In the genomic region with DNA sequence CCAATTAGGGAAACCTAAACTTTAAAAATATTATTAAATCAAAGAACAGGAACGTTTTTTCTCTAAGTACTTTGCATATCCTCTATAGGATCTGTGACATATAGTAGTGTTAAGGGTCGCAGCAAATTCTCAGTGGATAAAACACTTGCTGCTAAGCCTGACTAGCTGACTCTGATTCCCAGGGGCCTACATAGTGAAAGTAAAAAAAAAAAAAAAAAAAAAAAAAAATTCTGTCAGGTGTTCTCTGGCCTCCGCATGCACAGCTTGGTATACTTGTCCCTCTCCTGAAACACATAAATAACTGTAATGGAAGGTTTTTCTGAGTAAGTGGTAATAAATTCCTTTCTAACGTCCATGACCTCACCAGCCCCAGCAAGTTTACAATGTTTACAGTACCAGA, we compare ENCODE assay signal across 16 mouse cellular contexts.
"Had no signal": no experiment of that assay in that cellular context is flagged by ENCODE, and none has a peak within 500 bp of the region (broad histone marks: within the 10 kb centered on the region; RNA-seq: fewer than 3 reads in every experiment).

No protein-coding gene starts in this region.

- H3K36me3 ChIP-seq: neural tube, embryonic 13.5 days; neural tube, embryonic 15.5 days; stomach, embryonic 15.5 days had no signal

- H3K4me1 ChIP-seq: neural tube, embryonic 13.5 days; neural tube, embryonic 15.5 days; stomach, embryonic 15.5 days had no signal

- H3K4me2 ChIP-seq: neural tube, embryonic 13.5 days; neural tube, embryonic 15.5 days; stomach, embryonic 15.5 days had no signal

- H3K4me3 ChIP-seq: neural tube, embryonic 13.5 days; neural tube, embryonic 15.5 days; stomach, embryonic 15.5 days had no signal

- H3K27me3 ChIP-seq: neural tube, embryonic 13.5 days; neural tube, embryonic 15.5 days; stomach, embryonic 15.5 days had no signal

- H3K27ac ChIP-seq: neural tube, embryonic 13.5 days; neural tube, embryonic 15.5 days; stomach, embryonic 15.5 days; stomach, postnatal 0 days had no signal

- H3K9ac ChIP-seq: neural tube, embryonic 13.5 days; neural tube, embryonic 15.5 days; stomach, embryonic 15.5 days had no signal

- H3K9me3 ChIP-seq: neural tube, embryonic 13.5 days; neural tube, embryonic 15.5 days; stomach, embryonic 15.5 days had no signal

- DNase-seq: retina, postnatal 1 day; right cerebral cortex, adult 18-20 months; right cerebral cortex, postnatal 14 days; right cerebral cortex, postnatal 25 days; right cerebral cortex, postnatal 4 days; spleen, adult 18-20 months; thymus, adult 18-20 months; thymus, adult 2 months; thymus, postnatal 14 days; thymus, postnatal 25 days; thymus, postnatal 36 days; thymus, postnatal 4 days had no signal
